Mouse (Mus musculus) stomach, postnatal 0 days (tissue): ENCODE results near the gene Siglec1. TPM values are rescaled to one million over a fixed set of nuclear protein-coding genes. Genes with fewer than 3 reads are reported as not detected.
"Not testable (repeated sequence)": the region's sequence is repeated elsewhere in the genome, so short reads cannot be mapped to it uniquely, and the experiment has no call there.

ENCODE experiments used
- ATAC-seq: fragments of 200-750 bp; cut with Nextera tagmentation; 2 replicates; pipeline ENCODE4 v1.8.0; 2017; ENCODE audit not compliant: low FRiP score, low TSS enrichment
- DNase-seq: peaks from one replicate; pipeline ENCODE4 v3.0.0-alpha.2; 2016; ENCODE audit warnings: low spot score
- H3K27ac ChIP-seq: fragments of 300-500 bp; sonication (generic); replicated peaks from 2 replicates; pipeline ENCODE4 v1.5.1; 2014; ENCODE audit warnings: mild to moderate bottlenecking, control low read depth
- H3K27me3 ChIP-seq: fragments of 300-500 bp; sonication (generic); 2 replicates; pipeline ENCODE4 v1.6.1; 2014; ENCODE audit warnings: low read length; ENCODE audit not compliant: control insufficient read depth, insufficient read depth
- H3K36me3 ChIP-seq: fragments of 300-500 bp; sonication (generic); 2 replicates; pipeline ENCODE4 v1.6.1; 2014; ENCODE audit warnings: low read length, mixed read lengths; ENCODE audit not compliant: control insufficient read depth, insufficient read depth
- H3K4me1 ChIP-seq: fragments of 300-500 bp; sonication (generic); replicated peaks from 2 replicates; pipeline ENCODE4 v1.6.1; 2014; ENCODE audit warnings: antibody characterized with exemption; ENCODE audit not compliant: control insufficient read depth, insufficient read depth
- H3K4me2 ChIP-seq: fragments of 300-500 bp; sonication (generic); replicated peaks from 2 replicates; pipeline ENCODE4 v1.6.1; 2014; ENCODE audit warnings: low read depth, mild to moderate bottlenecking, control low read depth, moderate library complexity
- H3K4me3 ChIP-seq: fragments of 300-500 bp; sonication (generic); 2 replicates; pipeline ENCODE4 v1.5.1; 2014; ENCODE audit warnings: low read depth, low read length, control low read depth
- H3K9ac ChIP-seq: fragments of 300-500 bp; sonication (generic); 2 replicates; pipeline ENCODE4 v1.6.1; 2014; ENCODE audit warnings: mild to moderate bottlenecking, low read length, control low read depth, mixed read lengths
- H3K9me3 ChIP-seq: fragments of 300-500 bp; sonication (generic); 2 replicates; pipeline ENCODE4 v1.6.1; 2016; ENCODE audit warnings: low read length; ENCODE audit not compliant: control insufficient read depth
- CTCF ChIP-seq: IDR thresholded peaks from 2 replicates; pipeline ENCODE4 v1.5.1; 2016; ENCODE audit warnings: antibody characterized with exemption, low read depth, mild to moderate bottlenecking, moderate library complexity
- EP300 ChIP-seq: optimal IDR thresholded peaks from 2 replicates; pipeline ENCODE3; 2016; ENCODE audit warnings: antibody characterized with exemption
- WGBS: fragments of 180-500 bp; shearing (Covaris S2); extraction: QIAGEN DNeasy Blood & Tissue Kit; methylation state at CpG from one replicate; pipeline ENCODE4 v1.1.7; 2014; 5-methylcytosine and 5-hydroxymethylcytosine counted together
- polyA plus RNA-seq: library from polyadenylated mRNA; unstranded; fragments of >200 nt; fragmentation: Nextera tagmentation; extraction: Ambion mirVana; gene quantifications from 2 replicates; pipeline ENCODE4 v1.2.1, GENCODE M21; 2015

Gene Siglec1
- polyA plus RNA-seq, 1 experiment from 2014 or later: 0.34 TPM

GRCm38 (mm10) chr2:131038197-131038596 is 48.4 kb downstream of the Siglec1 start:
- no peak overlapping the region for H3K9ac ChIP-seq
- DNase-seq: no peak
- ATAC-seq: no peak
- H3K27ac ChIP-seq: no peak overlapping the region
- TF ChIP-seq EP300: no peak
- TF ChIP-seq CTCF: no peak
- 0 out of 2 replicates have a peak, but pooled peaks cover 2% of the 10 kb centered on the region for H3K4me1 ChIP-seq
- H3K36me3 ChIP-seq: no peaks in the 10 kb centered on the region
- no peaks in the 10 kb centered on the region for H3K9me3 ChIP-seq
- peaks cover 3% of the 10 kb centered on the region; the same call in 1 of the 2 replicates for H3K27me3 ChIP-seq
- WGBS: 92% methylated on average over 6 of the region's 6 CpGs
- no peak overlapping the region for H3K4me2 ChIP-seq
- H3K4me3 ChIP-seq: no peak overlapping the region

GRCm38 (mm10) chr2:131037226-131037990 is 49.2 kb downstream of the Siglec1 start:
- DNase-seq (peak; percentile 60), ATAC-seq (peak; percentile 9; the same call in 1 of the 2 replicates)
- no peak overlapping the region for H3K9ac ChIP-seq
- no peak overlapping the region for H3K4me2 ChIP-seq
- TF ChIP-seq EP300 (no peak), CTCF (no peak)
- peaks cover 3% of the 10 kb centered on the region; the same call in 1 of the 2 replicates for H3K27me3 ChIP-seq
- H3K4me3 ChIP-seq: no peak overlapping the region
- WGBS: 26% methylated on average over 17 of the region's 17 CpGs
- no peak overlapping the region for H3K27ac ChIP-seq
- 0 out of 2 replicates have a peak, but pooled peaks cover 2% of the 10 kb centered on the region for H3K4me1 ChIP-seq
- H3K9me3 ChIP-seq: no peaks in the 10 kb centered on the region
- H3K36me3 ChIP-seq: no peaks in the 10 kb centered on the region

GRCm38 (mm10) chr2:131036757-131037156 is 49.8 kb downstream of the Siglec1 start:
- Histone ChIP-seq H3K4me2 (no peak overlapping the region), H3K27me3 (peaks cover 3% of the 10 kb centered on the region; the same call in 1 of the 2 replicates)

GRCm38 (mm10) chr2:131036343-131036742 is 50.2 kb downstream of the Siglec1 start:
- Histone ChIP-seq H3K4me3 (no peak overlapping the region), H3K4me2 (no peak overlapping the region), H3K9me3 (no peaks in the 10 kb centered on the region), H3K36me3 (no peaks in the 10 kb centered on the region), H3K4me1 (no peaks in the 10 kb centered on the region), H3K9ac (no peak overlapping the region), H3K27ac (no peak overlapping the region), H3K27me3 (peaks cover 3% of the 10 kb centered on the region; the same call in 1 of the 2 replicates)
- DNase-seq (no peak), ATAC-seq (no peak)
- no peak for TF ChIP-seq CTCF
- no peak for TF ChIP-seq EP300
- WGBS: 83% methylated on average over 2 of the region's 2 CpGs

More at GRCm38 (mm10) chr2:131036757-131037156, 49.8 kb downstream of the Siglec1 start:
- H3K9ac ChIP-seq: no peak overlapping the region
- H3K4me1 ChIP-seq: 0 out of 2 replicates have a peak, but pooled peaks cover 2% of the 10 kb centered on the region
- no peak for ATAC-seq
- TF ChIP-seq CTCF (no peak), EP300 (no peak)
- no peak overlapping the region for H3K4me3 ChIP-seq
- DNase-seq: no peak
- H3K9me3 ChIP-seq: no peaks in the 10 kb centered on the region
- H3K27ac ChIP-seq: no peak overlapping the region
- no peaks in the 10 kb centered on the region for H3K36me3 ChIP-seq

- 57% methylated on average over 1 of the region's 1 CpGs for WGBS
- DNase-seq, H3K9ac ChIP-seq, H3K27ac ChIP-seq, H3K9me3 ChIP-seq, H3K4me2 ChIP-seq, H3K36me3 ChIP-seq, ATAC-seq, H3K4me1 ChIP-seq, H3K27me3 ChIP-seq, H3K4me3 ChIP-seq: not testable (repeated sequence)
Measured at GRCm38 (mm10) chr2:131031406-131031805, 55.2 kb downstream of the Siglec1 start.

GRCm38 (mm10) chr2:131030998-131031397 is 55.6 kb downstream of the Siglec1 start:
- H3K4me2 ChIP-seq: no peak overlapping the region
- no peak overlapping the region for H3K9ac ChIP-seq
- WGBS: 96% methylated on average over 1 of the region's 1 CpGs
- H3K4me3 ChIP-seq: no peak overlapping the region
- no peak overlapping the region for H3K27ac ChIP-seq
- no peaks in the 10 kb centered on the region for H3K27me3 ChIP-seq
- ATAC-seq (no peak), DNase-seq (no peak)
- no peaks in the 10 kb centered on the region for H3K36me3 ChIP-seq
- no peaks in the 10 kb centered on the region for H3K4me1 ChIP-seq
- H3K9me3 ChIP-seq: no peaks in the 10 kb centered on the region
- TF ChIP-seq EP300 (no peak), CTCF (no peak)
